Mouse (Mus musculus): ENCODE data around the gene Ss18l1. TPM values are rescaled to one million over a fixed set of nuclear protein-coding genes. Genes with fewer than 3 reads are reported as not detected.

Ss18l1 gene
- total RNA-seq, 2 experiments from 2014 or later, result 3.2 to 3.6 TPM

- no peak for ATAC-seq (replicated peaks; ENCODE audit: poor library complexity, severe bottlenecking)
Measured at GRCm38 (mm10) chr2:180083063-180083462, 40.8 kb downstream of the Ss18l1 start.

- ATAC-seq (replicated peaks; ENCODE audit: poor library complexity, severe bottlenecking), result no peak
Measured at GRCm38 (mm10) chr2:180084565-180084964, 42.3 kb downstream of the Ss18l1 start.

DNA sequence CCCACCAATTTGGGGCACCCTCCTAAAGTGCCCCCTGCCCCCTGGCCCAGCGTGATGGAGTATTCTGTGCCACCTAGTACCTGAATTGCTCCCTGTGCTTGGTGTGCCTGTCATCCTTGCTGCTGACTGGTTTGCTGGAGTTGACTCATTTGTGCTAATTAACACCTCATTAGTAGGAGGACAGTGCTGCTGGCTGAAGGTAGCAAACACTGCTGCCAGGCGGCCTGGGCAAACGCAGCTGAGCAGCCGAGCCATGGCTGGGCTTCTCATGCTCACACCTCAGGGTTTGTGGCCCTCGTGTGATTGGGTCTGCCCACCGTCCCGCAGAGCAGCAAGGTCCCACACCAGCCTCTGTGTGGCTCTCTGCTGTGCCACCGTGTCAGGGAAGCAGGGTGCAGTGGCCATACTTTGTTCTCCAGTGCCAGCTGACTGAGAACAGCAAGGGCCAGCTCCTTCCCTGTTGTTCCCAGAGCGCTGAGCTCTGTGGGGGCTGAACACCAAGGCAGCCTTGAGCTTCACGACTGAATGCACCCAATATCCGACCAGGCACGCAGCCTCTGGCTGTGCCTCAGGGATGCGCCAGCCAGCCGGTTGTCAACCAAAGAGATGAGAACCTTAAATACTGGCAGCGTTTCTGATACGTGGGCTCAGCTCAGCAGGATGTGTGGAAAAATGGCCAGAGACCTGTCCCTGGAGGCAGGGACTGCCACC is 43.8 kb downstream of the Ss18l1 start:
- no peak for ATAC-seq (replicated peaks; ENCODE audit: poor library complexity, severe bottlenecking)

GRCm38 (mm10) chr2:180086637-180087027 is 44.3 kb downstream of the Ss18l1 start:
- ATAC-seq (replicated peaks; ENCODE audit: poor library complexity, severe bottlenecking), result no peak

- 0 out of 2 replicates have a peak, but pooled peaks have one; percentile 28 for ATAC-seq (replicated peaks; ENCODE audit: poor library complexity, severe bottlenecking)
Measured at GRCm38 (mm10) chr2:180087472-180087871, 45.2 kb downstream of the Ss18l1 start.

DNA sequence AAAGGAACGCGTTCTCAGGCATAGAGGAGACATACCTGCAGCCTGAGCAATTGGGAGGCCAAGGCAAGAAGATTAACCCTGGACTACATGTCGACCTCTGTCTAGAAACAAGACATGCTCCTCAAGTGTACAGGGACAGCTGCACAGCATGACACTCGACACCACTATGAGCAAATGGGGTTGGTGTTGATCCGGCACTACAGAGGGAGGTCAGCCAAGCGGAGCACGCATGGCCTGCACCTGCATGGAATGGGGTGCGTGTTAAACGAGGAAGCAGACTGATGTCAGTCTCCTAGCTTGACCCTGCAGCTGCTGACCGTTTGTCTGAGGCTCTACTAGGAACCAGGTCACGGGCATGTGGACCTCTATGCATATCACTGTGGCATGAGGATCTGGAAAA is 48.0 kb downstream of the Ss18l1 start:
- ATAC-seq (replicated peaks; ENCODE audit: poor library complexity, severe bottlenecking), result no peak

- ATAC-seq (replicated peaks; ENCODE audit: poor library complexity, severe bottlenecking), result no peak
Measured at GRCm38 (mm10) chr2:180095711-180096110, 53.4 kb downstream of the Ss18l1 start.

- no peak for ATAC-seq (replicated peaks; ENCODE audit: poor library complexity, severe bottlenecking)
Measured at GRCm38 (mm10) chr2:180097585-180097984, 55.3 kb downstream of the Ss18l1 start.

DNA sequence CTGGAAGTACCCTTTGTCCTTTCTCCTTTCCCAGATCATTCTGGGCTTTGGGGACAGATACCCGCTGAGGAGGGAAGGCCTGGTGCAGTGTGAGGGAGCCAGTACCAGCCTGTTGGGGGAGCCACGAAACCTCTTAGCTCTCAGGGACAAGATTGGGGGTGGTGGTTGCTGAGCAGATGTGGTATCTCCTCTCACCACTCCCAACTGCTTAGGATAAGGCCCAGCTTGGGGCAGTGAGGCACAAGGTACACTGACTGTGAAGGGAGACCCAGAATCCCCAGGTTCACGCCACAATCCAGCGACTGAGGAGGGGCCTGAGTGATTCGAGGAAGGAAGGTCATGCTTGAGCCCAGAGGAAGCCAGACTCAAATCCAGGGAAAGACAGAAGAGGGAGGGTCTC is 55.9 kb downstream of the Ss18l1 start:
- ATAC-seq (replicated peaks; ENCODE audit: poor library complexity, severe bottlenecking), result no peak

DNA sequence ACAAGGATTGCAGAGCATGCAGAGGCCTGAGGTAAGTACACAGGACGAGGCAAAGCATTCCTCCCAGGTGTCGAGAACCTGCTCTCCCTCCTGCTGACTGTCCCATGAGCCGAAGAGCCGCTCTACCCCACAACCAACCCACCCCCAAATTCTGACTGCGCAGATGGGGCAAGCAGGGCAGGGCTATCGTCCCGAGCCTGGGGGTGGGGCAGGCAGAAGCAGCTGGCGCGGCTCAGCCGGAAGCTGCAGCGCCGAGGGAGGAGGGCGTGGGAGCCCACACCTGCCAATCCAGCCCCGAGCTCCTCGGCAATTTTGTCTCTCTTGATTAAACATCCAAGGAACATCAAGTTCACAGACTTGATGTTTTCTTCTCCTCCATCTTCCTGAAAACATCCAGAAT is 57.2 kb downstream of the Ss18l1 start:
- ATAC-seq (replicated peaks; ENCODE audit: poor library complexity, severe bottlenecking), result 0 out of 2 replicates have a peak, but pooled peaks have one; percentile 8

GRCm38 (mm10) chr2:180103151-180103977 is 61.1 kb downstream of the Ss18l1 start:
- ATAC-seq (replicated peaks; ENCODE audit: poor library complexity, severe bottlenecking), result no peak

DNA sequence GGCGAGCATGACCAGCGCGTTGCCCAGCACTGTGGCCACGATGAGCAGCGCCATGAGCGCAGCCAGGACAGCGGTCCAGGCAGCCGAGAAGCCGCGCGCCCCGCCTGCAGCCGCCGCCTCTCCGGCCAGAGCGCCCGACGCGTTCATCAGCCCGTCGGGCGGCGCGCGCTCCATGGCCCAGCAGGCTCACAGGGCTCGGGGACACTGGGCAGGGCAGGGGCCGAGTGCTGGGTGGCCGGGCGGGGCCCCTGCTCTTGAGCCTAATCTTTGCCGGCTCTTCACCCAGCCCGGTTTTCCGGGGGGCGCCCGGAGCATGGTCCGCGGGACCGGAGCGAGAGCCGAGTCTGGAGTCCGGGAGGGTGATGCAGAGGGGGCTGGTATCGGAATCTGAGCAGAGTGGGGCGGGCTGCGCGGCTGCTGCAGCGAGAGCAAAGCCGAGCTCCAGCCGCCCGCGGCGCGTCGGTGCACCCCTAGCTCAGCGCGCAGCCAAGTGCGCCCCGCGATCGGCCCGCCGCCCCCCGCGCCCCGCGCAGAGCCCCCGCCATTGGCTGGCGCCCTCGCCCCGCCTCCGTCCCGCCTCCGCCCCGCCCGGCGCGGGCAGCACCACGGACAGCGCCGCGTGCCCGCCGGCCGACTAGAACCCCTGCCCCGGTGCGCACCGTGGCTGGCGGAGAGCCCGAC is 61.8 kb downstream of the Ss18l1 start, which contains the start of gene Hrh3:
TSS of gene Hrh3 (minus strand) at position 511 of the 681 bp plus-strand sequence.
- ATAC-seq (replicated peaks; ENCODE audit: poor library complexity, severe bottlenecking), result peak; percentile 73

DNA sequence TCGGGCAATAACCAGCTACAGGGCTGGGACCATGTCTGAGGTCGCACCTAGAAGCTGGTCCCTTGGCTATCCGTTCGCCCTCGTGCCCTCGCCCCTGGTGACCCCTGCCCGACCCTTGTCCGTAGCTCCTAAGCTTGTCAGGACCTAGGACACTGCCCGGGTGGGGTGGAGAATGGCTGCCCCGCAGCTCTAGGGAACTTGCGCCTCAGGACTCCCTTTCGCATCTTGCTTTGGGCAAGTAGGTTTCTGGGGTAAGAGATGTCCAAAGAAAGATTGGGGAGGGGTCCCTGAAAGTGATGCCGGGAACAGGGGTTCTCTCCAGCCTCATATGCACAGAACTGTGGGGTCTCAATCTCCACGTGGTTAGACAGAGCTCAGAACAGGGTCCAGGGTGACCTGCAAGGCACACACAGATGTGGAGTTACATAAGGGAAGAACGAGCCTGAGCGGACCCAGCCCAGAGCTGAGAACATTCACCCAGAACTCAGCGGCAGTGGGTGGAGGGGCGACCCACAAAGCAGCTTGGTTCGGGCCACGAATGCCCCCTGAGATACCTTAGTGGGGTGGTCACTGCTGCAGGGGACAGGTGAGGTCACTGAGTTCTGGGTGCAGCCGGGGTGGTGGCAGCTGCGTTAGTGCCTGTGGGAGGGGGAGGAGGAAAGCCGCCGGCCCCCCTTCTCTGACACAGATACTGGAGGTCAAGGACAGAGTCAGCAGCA is 62.5 kb downstream of the Ss18l1 start:
- ATAC-seq (replicated peaks; ENCODE audit: poor library complexity, severe bottlenecking), result no peak

DNA sequence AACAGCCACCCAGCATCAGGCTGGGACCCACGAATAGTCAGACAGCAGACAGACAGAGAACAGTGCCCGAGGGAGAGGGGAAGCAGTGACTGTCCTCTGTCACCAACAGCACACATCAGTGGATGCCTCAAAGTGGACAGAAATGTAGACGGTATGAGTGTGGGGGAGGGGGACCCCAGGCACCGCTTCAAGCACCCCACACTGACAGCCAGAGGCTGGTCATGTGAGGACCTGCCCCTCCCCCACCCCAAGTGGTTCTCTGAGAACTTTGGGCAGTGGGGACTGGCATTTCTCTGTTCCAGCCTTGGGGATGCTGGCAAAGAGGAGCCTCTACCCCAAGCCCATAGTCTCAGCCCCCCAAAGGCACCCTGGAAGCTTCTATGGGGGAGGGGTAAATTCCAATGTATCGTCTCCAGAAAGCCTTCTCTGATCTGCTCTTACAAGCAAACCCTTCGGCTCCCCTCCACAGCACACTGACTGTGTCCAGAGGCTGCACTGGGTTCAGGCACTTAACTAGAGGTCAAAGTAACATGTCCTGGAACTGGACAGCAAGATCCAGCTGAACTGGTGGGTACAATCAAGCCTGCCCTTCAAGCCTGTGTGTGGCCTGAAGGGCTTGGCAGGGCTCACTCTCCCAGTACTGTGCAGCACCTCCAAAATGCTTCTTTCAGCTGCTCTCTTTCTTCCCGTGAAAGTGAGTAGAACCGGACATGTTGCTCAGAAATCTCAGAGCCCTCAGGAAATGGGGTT is 63.3 kb downstream of the Ss18l1 start:
- no peak for ATAC-seq (replicated peaks; ENCODE audit: poor library complexity, severe bottlenecking)

GRCm38 (mm10) chr2:180107081-180107480 is 64.8 kb downstream of the Ss18l1 start:
- peak; percentile 48; the same call in 1 of the 2 replicates for ATAC-seq (replicated peaks; ENCODE audit: poor library complexity, severe bottlenecking)

- no peak for ATAC-seq (replicated peaks; ENCODE audit: poor library complexity, severe bottlenecking)
Measured at GRCm38 (mm10) chr2:180108285-180108684, 66.0 kb downstream of the Ss18l1 start.

GRCm38 (mm10) chr2:180113909-180114890 is 71.9 kb downstream of the Ss18l1 start:
- no peak for ATAC-seq (replicated peaks; ENCODE audit: poor library complexity, severe bottlenecking)

DNA sequence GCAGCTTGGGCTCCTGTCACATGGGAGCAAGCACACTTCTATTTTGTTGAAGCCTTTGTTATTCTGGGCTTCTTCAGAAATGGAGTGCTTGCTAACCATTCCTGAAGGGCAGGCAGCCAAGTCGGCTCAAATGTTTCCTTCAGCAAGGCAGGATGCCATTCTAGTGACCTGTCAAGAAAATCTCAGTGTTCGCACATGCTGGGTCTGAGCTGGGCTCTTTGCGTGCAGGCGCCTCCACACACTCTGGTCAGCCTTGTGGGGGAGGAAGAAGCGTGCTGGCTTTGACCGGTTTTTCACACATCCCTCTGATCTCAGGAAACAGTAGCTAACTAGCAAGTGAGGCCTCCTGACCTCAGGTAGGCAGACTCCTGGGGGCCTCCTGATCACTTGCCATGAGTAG is 73.0 kb downstream of the Ss18l1 start:
- no peak for ATAC-seq (replicated peaks; ENCODE audit: poor library complexity, severe bottlenecking)

Data from granulocyte monocyte progenitor cell, adult 5-6 weeks (primary cell).